Mouse (Mus musculus) c-Kit-positive CD71-positive TER-119-negative erythroid progenitor cells, embryonic 14.5 days (primary cell): ENCODE results near the gene Ndufs7.

Experiments used
- DNase-seq: peaks from one replicate; pipeline ENCODE4 v3.0.0-alpha.2; 2013; ENCODE audit warnings: low read depth

Ndufs7 gene

DNA sequence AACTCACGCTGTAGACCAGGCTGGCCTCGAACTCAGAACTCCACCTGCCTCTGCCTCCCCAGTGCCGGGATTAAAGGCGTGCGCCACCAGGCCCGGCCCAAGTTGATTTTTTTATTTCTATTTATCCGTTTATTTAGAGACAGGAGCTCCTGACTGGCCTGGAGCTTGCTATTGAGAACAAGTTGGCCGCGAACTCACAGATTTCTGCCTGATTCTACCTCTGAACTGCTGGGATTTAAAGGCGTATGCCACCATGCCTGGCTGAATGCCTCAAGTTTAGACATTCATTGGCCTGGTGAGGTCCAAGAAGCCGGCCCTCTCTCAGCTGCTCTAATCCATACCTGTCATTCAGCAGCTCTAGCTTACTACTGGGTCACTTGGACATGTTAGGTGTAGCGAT is 13.2 kb downstream of the Ndufs7 start:
- no peak for DNase-seq

DNA sequence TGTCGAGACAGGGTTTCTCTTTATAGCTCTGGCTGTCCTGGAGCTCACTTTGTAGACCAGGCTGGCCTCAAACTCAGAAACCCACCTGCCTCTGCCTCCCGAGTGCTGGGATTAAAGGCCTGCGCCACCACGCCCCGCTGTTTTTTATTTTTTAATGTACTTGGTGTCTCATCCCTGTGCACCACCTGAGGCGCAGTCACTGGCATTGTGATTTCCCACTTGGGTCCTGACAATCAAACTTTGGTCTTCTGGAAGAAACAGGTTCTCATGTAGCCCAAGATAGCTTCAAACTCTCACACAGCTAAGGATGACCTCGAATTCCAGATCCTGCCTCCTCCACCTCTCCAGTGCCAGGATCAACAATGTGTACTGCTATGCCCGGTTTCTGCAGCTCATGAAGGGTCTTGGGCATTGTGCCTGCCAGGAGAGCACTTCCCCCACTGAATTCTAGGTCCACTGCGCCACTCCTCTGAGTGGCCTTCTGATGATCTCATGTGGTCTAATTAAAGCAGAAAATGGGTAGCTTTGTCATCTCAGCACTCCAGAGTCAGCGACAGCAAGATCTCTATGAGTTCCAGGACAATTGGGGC is 13.9 kb downstream of the Ndufs7 start:
- DNase-seq: no peak

DNA sequence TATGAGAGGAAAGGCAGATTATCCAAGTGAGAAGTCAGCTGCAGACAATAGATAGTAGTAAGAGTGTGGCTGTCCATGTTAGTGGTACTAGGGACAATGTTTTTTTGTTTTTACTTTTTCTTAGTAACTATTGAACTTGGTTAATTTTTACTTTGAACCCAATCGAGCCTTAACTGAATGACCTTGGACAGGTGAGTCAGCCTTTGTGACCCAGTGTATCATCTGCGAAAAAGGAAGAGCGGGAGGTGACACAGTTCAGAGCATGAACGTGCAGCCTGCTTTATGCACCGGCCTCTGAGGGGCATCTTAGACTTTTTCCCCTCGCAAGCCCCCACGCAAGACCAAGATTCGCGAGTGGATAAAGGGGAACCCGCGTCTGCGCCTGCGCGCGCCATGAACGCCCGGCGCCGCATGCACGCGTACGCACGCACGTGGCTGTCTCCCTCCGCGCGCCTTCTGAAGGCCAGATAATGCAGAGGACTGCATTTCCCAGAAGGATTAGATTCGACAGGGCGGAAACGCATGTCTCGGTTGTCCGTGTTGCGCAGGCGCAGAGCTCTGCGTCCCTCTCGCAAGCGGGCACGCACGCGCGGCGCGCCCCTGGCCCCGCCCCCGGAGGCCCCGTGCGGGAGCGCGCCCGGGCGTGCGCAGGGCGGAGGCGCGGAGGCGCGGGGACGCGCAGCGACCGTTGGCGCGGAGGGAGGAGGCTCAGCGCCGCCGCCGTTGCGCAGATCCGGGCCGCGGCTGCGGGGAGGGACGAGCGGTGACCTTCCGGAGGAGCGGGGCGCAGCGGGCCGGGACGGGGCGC is 15.6 kb downstream of the Ndufs7 start:
- DNase-seq: peak; percentile 96

DNA sequence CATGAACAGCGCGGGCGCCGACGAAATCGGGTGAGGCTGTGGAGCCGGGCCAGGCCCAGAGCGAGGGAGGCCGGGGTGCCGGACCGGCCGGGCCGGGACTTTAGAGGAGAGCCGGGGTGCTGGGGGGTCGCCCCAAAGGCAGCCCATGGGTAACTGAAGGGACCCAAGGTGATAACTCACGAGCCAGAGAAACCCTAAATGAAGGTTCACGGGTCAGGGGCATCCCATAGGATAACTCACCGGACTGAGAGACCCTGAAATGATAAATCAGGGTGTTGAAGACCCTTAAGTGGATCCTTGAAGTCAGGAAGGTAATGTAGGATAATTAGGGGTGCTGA is 16.2 kb downstream of the Ndufs7 start:
- no peak for DNase-seq

DNA sequence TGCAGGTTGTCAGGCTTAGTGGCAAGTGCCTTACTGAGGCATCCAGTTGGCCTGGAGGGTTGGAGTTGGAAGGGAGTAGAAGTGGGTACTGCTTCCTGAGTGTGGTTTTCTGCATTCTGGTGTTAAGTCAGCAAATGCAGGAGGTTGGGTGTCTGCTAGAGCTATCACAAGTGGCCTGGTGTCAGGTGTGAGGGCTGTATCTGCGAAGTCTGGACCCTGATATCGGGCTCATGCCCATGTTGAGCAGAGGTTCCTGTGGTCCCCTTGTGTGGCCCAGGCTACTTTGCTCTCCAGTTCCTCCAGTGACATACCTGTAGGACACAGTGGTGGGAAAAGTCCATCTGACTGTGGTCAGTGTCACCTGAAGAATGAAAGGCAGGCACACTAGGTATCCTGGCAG is 21.2 kb downstream of the Ndufs7 start:
- DNase-seq: no peak

DNA sequence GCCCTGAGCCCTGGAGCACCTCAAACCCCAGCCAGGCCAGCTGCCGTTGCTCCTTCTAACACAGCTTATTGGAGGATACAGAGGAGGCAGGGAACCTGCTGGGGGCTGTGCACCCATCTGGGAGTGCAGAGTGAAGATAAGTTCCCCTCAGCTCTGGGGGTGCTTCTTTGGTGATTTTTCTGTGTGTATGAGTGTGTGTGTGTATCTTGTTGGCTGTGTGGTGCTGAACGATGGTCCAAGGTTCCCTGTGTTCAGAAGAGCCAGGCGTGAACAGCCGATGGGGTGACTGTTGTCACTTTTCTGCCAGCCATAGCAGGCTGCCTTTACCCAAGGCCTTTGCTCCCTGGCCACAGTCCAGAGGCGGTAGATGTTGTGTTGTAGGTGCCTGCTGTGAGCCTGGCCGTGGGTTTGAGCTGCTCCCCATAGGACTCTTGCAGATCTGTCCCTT is 21.8 kb downstream of the Ndufs7 start:
- no peak for DNase-seq

DNA sequence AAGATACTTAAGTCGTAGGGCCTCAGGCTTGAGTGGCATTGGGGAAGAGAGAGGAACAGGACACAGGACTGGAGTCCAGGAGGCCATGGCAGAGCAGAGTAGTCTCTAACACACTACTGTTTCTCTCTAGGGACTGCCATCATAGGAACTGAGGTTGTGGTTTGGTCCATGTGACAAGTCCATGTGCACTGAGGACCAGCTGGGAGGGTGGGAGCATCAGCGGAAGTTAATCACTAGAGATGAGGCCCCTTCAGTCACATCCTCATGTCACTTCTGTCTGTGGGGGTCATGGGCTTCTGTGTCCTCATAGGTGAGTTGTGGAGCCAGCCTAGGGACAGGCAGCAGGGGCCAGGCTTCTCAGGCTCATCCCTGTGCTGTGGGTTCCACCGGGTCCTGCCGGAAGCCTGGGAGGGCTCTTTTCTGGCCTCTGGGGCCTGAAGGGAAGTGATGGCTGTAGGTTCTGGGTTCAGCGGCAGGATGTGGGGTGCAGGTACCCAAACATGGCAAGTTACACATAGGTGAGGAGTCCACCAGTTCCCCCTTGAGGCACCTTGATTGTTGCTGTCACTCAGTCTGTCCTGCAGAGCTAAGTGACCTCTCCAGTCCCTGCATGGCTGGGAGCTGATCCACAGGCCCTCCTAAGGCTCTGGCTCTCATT is 22.4 kb downstream of the Ndufs7 start:
- no peak for DNase-seq

DNA sequence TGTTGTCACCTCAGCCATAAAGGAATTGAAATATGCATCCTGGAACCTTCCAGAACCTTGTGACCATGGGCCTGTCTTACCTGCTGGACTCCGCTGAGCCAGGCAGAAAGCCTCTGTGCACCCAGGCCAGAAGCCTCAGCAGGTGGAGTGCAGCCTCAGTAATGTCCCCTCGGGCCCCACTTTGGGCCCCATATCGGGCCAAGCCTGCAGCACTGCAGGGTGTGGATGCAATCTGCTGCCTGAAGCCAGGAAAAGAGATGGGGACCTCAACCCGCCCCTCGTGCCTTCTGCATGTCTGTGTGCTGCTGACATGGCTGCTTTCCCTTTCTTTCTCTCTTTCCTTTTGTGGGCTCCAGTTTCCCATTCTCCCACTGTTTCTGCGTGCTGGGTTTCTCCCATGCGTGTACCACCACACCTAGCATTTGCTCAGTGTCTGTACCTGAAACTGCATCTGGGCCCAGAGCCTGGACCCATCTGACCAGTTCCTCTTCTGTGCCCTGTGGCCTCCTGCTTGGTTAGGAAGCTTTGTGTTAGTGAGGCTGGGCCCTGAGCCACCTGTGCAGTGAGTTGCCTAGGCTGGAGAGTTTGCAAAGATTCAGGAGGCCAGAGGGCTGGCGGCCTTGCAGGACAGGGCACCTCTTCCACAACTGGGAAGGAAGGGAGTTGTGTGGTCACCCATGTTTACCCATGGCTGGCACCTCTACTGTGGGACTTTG is 23.1 kb downstream of the Ndufs7 start:
- DNase-seq: no peak

DNA sequence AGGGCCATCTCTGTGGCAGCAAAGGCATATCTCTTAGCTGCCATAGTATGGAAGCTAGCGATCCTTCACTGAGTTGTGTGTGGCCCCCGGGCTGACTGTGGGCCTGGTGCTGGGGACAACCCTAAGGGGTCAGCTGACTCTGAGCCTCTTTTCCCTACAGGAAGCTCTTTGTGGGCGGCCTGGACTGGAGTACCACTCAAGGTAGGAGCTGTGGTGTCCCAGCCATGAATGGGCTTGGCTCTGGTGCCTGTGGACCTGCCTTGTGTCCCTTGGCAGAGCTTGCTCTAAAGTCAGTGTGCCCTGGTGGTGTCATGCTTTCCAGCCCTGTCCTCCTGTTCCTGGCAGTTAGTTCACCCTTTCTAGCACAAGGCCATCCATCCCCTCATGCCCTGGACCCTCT is 24.9 kb downstream of the Ndufs7 start:
- DNase-seq: no peak

DNA sequence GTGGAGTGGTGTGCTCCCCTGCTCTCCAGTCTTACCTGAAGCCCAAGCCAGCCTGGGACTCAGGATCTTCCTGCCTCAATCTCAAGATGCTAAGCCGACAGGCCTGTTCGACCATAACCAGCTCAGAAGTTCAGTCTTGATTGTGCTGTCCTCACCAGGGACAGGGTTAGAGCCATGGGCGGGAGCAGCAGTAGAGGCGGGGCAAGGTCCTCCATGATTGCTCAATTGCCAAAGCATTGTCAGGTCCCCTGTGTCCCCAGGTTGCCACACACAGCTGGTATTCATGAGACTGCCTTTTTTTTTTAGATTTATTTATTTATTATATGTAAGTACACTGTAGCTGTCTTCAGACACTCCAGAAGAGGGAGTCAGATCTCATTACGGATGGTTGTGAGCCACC is 27.3 kb downstream of the Ndufs7 start:
- no peak for DNase-seq

DNA sequence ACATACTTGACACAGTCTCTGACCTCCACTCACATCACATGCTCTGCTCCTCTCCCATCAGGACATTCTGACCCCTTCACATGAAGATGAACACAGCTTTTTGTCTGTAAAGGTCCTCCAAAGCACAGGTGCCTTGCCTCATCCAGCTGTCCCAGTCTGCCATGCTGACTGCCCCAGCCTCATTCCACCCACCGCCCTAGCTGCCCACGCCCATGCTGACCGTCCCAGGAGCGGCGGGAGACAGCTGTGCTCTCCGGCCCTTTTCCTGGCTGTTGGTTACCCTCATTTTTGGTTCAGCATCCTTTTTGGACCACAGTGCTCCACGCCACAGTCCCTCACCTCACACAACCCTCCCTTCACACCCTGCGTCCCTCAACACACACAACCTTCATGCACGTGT is 29.5 kb downstream of the Ndufs7 start:
- DNase-seq: no peak

DNA sequence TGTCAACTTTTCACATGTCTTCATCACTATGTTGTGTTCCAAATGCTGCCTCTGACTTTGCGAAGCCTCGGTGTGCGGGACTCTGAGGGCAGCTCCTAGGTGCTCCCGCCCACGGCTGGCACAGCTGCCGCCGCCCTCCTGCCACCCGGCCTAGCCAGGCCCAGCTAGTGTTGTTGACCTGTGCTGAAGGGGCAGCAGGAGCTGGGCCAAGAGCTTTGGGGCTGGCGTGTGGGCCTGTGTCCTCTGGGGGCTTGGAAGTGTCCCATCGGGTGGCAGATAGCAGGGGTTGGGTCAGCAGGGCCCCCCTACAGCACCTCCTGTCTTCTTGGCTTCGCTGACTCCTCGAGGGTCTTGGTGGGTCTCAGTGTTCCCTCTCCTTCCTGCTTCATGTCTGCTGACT is 30.4 kb downstream of the Ndufs7 start:
- DNase-seq: no peak

DNA sequence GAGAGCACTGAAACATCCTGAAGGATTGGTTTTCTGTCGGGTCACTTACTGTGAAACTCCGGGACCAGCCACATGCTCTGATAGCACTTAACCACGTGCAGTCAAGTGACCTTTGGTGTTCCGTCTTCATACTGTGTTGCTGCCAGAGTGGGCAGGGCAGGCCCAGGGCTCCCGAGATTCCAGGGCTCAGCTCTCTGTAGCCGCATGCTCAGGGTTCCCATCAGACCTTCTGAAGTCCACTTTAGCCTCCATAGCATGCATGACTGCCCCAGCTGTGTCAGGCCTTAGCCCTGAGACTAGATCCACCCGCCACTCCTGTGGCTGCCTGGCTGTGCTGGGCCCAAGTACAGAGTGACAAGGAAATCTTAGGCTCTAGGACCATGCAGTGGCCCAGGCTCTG is 32.4 kb downstream of the Ndufs7 start:
- DNase-seq: no peak

DNA sequence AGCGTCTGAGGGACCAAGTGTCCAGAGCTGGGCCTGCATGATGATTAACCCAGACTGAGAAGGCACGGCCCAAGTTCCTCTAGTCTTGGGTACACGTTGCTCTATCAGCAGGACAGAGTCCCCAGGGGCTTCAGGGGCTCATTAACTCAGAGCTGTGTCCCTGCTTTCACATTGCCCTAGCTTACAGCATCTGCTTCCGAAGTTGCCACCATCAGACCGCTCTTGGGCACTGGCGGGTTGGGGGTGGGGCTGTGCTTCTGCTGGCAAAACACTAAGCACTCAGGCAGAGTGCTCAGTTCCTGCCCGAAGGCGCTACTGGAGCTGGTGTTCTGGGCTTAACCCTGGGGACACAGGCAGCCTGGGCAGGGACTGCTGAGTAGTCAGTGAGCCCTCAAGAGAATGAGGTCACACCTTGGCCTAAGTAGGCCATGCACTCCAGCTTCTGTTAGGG is 33.0 kb downstream of the Ndufs7 start:
- no peak for DNase-seq

DNA sequence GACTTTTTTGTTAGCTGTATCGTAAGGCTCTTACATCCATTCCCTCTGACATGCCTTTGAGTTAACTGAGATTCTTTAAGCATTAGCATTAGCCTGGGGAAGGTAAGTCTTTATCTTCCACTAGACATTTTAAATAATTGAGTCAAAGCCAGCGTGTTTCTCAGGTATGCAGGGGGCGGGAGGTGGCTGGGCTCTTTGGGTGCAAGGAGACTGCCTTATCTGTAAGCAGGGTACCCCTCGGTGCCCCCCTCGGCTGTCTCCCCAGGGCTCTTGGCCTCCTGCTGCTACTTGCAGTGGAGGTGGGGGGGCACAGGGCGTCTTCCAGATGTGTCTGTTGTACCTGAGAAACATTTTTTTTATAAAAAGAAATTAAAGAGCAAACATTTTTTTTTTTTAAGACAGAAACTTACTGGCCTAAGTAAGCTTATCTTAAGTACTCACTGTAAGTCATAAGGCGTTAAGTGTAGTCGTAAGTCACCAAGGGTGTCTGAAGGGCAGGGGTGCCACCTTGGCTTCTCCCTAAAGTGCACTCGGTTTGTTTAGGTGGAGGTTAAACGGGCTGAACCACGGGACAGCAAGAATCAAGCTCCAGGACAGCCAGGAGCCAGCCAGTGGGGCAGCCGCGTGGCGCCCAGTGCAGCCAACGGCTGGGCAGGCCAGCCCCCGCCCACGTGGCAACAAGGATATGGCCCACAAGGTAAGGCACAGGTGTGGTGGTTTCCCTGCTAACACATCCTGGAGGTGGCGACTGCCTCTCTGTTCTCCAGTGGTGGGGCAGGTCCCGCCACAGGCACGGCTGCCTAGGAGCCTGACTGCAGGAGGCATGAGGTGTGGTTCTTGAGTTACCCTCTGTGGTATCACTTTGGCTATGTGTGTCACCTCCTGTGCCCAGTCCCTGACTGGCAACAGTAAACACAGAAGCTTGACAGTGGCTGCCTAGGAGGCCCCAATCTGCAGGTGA is 33.8 kb downstream of the Ndufs7 start:
- DNase-seq: no peak

DNA sequence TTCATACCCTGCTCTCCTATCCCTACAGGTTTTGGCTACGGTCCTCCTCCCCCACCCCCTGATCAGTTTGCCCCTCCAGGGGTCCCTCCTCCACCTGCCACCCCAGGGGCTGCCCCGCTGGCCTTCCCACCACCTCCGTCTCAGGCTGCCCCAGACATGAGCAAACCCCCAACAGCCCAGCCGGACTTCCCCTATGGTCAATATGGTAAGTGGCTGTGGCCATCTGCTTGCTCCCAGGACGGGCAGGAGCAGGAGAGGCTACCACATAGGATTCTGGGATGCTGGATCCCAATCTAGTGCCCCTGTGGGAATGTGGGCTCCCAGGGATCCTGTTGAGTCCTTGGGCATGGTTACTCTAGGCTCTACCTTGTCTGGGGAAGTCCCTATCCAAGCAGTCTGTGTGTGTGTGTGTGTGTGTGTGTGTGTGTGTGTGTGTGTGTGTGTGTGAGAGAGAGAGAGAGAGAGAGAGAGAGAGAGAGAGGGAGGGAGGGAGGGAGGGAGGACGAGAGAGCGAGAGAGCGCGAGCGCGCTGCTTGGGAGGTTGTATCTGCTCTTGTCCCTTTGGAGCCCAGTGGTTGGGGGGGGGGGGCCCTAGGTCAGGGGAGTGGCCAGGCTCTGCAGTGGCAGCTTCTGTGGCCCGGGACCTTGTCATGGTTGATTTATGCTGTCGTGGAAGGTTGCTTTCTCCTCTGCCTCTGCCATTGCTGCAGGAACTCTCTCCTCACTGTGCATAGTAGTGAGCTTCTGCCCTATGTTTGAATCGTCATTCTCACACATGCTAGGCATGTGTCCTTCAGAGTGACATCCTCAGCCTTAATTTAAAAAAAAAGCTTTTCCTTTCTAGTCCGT is 36.5 kb downstream of the Ndufs7 start:
- DNase-seq: no peak

DNA sequence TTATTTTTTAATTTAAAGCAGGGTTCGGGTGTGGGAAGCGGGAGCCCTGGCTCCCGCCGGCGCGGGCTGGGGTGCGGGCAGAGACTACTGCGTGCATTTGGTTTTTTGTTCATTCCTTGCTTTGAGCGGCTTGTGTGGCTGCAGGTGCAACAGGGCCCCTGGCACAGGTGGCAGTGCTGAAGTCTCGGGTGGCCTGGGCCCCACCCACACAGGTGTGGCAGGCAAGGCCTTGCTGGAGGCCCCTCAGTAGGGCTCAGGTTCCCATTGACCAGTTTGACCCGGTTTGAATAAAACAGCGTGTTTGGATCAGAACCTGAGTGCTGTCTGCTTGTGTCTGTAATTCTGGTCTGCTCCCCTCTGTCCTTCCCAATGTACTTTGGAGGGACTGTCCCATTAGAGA is 39.2 kb downstream of the Ndufs7 start:
- no peak for DNase-seq

DNA sequence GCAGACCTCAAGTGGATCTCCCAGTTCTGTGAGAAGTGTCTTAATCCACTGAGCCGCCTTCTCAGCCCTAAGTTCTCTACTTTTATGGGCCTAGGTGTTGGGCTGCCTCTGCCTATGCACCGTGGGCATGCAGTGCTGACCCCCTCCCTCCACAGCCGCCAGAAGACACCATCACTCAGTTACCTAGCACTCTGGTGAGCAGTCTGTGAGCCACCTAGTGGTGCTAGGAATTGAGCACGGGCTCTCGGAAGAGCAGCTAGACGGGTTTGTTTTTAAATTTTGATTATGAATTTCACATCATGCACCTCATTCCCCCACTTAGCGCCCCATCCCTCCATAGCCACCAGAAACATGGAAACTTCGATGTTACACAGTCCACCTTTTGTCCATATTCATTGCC is 39.7 kb downstream of the Ndufs7 start:
- no peak for DNase-seq

DNA sequence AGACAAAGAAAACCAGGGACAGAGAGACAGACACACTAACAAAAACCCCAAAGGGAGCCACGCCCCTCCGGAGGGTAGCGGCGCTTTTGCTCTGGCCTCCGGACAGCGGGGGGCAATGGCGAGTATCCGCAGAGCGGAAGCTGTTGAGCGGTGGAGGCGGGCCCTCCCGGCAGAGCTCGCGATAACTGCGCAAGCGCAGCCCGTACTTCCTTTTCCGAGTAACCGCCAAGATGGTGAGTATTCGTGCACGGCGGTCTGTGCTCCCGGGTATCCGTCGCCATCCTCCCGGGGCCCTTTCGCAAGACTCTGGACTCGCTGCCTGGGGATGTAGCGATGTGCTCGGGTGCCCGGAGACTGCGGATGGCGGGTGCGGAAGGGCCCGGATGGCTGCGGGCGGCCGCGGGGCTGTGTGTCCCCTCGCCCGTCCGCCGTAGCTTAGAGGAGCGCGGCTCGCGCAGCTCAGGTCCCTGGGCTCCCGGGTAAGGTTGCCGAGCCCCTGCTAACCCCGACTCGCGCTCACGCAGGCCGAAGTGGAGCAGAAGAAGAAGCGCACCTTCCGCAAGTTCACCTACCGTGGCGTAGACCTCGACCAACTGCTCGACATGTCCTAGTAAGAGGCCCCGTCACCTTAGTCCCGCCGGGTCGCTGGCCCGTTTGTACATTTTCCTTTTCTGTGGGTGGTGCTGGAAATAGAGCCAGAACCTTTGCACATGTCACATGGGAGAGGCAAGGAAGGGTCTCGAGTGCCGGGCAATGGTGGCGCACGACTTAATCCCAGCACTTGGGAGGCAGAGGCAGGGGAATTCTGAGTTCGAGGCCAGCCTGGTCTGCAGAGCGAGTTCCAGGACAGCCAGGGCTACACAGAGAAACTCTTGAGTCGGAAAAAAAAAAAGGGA is 43.6 kb downstream of the Ndufs7 start, which contains the start of gene Rps15:
Gene Rps15 (plus strand): TSS at position 203 of the 896 bp plus-strand sequence.
- peak; percentile 93 for DNase-seq
